Mouse (Mus musculus) 3134 (cell line): ENCODE measurements around the gene Stx3.
A peak's percentile ranks its signal among the peaks of the same experiment; 100 is the strongest.

Source experiments
- DNase-seq: peaks from one replicate; pipeline ENCODE4 v3.0.0-alpha.2; 2011; ENCODE audit warnings: low spot score; ENCODE audit not compliant: insufficient read length; ENCODE audit errors: extremely low read depth

Stx3 gene

DNA sequence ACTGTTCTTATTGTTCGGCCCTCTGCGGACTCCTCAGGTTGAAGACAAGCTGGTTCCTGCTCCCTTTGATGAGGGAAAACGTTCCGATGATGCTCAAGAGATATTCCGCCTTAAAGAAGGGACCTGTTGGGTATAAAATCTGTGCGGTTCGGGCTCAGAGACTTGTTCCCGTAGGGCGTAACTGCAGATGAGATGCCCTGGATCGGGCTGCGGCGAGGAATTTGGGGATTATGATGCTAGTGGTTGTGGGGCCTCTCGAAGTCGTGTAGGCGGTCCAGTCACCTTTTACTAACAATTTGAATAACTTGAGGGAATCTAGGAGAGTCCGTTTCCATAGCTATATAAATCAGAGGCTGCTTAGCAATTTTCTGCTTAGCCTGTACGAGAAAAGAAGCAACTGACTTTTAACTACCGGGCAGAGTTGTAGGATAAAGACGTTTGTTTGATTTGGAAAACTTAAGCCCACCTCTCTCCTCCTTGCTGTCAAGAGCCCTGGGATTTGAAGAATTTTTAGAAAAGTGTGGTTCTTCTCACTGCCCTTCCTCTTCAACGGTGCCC lies at the start of gene Stx3:
Gene Stx3 (minus strand): TSS at position 261 of the 558 bp plus-strand sequence.
- DNase-seq = no peak

DNA sequence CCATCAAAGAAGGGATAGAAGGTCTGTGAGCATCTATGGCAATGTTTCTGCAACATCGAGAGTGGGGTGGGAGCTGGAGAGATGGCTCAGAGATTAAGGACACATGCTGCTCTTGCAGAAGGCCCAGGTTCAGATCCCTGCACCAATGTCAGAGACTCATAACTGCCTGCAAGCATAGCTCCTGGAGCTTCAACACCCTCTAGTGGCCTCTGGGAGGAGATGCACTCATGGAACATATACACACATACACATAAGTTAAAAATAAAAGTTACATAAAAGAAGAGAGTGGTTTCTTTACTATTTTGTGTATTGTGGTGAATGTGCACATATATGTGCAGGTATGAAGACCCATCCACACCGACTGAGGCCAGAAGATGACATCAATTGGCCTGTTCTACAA lies 48.6 kb upstream of the Stx3 start:
- DNase-seq = no peak

DNA sequence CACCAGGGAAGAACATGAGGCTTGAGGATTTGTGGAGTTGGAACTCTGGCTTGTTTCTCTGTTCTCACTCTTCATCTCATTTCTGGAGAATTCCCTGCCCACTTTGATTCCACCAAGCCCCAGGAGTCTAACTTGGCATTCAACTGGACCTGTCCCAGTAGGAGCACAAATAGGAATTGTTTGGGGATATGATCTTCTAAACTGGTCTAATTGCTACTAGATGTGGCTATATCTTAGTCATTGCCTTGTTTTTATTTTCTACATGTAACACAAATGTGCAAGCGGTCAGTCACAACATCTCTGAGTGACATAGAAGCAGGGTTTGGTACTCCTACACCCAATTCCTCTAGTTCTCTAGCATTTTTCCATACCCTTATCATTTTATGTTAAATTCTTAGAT lies 41.8 kb upstream of the Stx3 start, which contains the start of gene Olfr1418:
Gene Olfr1418 (minus strand): TSS at position 101 of the 400 bp plus-strand sequence.
- DNase-seq = no peak

DNA sequence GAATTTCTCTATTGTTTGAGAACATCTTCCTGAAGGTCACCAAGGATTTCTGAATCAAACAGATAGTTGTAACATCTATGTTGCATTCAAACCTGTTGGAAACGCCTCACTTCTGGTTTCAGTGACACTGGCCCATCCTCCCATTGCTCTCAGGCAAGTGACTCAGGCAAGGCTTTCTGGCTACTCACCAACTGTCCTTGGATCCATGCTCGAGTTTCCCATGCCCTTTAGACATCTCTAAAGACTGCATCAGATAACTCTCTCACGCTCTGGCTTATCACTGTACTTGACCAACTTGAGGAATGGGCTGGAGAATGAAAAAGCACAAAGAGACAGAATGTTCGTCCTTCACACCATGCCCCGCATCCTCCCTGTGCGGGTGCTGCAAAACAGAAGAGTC lies 37.3 kb upstream of the Stx3 start:
- no peak for DNase-seq

DNA sequence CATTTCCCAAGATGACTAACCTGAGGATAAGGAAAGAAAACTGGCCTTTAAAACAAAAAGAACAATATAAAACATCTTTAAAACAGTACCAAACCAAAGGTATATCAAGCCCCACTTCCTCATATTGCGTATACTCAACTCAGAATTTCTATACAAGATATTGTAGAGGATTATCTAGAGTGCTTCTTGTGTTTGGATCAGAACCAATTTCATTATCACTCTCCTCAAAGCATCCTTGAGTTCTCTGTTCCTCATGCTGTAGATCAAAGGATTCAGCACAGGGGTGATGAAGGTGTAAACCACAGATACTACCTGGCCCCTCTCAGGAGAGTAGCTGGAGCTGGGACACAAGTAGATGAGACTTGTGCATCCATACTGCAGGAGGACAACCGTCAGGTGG lies 35.6 kb upstream of the Stx3 start:
- no peak for DNase-seq

DNA sequence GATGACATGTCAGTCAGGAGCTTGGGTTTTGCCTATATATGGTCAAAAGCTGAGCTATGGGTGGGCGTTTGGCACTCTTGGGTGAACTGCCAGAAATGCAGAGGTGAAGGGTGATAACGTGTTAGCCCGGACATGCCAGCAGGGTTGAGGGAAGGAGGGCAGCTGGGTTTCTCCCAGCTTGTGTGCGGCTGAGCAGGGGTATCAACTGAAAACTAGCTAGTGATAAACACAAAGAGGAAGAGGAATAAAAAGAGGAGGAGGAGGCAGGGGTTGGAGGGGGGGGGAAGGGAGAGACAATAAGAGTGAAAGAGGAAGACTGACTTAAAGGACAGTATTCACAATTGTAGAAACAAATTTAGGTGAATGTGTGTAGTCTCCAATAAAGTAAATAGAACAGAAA lies 33.4 kb upstream of the Stx3 start:
- DNase-seq = no peak

DNA sequence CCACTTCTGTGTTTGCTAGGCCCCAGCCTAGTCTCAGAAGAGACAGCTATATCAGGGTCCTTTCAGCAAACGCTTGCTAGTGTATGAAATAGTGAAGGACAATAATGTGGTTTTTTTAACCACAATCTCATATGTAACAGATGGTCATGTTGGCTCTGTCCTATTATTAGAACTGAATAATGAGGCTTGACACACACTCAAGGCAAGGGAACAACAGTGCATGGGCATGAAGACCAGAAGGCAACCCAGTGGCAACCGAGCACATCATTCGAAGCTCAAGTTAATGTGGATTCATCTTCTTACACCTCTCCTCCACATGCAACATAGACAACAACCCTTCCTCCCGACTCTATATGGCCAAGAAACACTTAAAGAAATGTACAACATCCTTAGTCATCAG lies 27.1 kb upstream of the Stx3 start:
- no peak for DNase-seq

DNA sequence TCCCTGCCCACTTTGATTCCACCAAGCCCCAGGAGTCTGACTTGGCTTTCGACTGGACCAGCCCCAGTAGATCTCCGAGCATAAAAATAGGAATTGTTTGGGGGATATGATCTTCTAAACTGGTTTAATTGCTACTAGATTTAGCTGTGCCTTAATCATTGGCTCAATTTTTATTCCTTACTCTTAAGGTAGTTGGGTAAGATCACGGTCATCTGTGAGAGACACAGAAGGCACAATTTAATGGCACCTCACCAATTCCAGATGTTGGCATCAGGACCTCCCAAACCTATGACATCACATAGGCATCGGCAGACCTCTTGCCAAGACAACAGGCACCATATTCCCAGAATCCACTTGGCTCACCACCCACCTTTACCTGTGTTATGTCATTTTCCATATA lies 19.9 kb upstream of the Stx3 start, which contains the start of gene Olfr1417:
Gene Olfr1417 (minus strand): TSS at position 101 of the 400 bp plus-strand sequence.
- no peak for DNase-seq

DNA sequence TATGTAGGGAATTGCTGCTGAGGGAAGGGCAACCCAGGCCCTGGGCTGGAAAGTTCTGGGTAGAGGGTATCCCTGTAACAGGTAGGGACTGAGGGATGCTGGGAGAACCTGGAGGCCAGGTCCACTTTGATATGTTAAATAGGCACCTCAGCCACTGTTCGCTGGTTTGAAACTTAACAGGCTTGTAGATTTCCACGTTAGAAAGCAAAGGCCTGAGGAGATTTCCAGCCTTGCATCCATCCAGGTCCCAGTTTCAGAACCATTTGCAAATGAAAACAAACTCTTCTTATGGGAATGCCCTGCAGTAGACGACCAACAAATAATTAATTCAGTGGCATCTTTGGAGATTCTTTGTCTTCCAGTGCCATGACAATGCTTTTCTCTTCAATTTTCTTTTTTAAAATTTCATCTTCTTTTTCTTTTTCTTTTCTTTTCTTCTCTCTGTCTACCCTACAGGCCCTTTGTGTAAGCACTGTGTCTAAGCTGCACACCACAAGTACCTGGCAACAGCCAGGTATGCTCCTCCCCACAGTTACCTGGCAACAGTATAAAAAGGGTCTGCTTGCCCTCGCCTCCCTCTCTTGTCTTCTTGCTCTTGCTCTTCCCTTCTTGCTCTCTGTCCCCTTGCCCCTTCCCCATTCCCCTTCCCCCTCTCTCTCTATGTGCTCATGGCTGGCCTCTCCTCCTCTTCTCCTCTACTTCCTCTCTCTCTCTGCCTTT lies 4.3 kb upstream of the Stx3 start:
- no peak for DNase-seq

DNA sequence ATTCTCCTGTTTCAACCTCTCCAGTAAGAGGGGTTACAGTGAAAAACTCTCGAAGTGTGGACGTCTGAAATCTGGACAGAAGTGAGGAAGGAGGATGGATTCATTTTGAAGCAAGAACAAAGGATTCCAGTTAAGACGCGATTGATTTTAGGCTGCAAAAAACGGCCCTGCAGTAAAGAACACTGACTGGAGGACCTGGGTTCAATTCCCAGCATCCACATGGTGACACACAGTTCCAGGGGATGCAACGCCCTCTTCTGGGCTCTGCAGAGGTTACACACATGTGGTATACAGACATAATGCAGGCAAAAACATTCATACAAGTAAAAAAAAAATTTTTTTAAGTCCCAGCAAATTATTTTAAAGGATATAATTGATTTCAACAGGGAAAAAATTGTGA lies 1.0 kb upstream of the Stx3 start:
- no peak for DNase-seq

DNA sequence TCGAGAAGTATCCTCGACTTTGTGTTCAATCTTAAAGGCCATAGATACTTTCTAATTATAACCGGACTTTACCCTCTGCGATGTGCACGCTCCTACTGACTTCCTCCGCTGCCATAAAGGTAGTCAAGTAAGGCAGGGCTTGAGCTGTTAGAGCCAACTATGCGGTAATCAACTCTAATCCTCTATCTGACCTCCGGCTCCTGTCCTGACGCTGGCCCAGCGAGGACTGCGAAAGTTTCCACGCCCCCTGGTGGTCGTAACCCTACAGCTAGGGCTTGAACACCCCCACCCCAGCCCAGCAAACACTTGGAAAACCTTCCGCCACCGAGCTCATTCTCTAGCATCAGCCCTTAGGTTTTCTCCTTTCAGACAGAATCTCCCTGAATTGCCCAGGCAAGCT lies 597 bp upstream of the Stx3 start:
- peak; percentile 31 for DNase-seq

DNA sequence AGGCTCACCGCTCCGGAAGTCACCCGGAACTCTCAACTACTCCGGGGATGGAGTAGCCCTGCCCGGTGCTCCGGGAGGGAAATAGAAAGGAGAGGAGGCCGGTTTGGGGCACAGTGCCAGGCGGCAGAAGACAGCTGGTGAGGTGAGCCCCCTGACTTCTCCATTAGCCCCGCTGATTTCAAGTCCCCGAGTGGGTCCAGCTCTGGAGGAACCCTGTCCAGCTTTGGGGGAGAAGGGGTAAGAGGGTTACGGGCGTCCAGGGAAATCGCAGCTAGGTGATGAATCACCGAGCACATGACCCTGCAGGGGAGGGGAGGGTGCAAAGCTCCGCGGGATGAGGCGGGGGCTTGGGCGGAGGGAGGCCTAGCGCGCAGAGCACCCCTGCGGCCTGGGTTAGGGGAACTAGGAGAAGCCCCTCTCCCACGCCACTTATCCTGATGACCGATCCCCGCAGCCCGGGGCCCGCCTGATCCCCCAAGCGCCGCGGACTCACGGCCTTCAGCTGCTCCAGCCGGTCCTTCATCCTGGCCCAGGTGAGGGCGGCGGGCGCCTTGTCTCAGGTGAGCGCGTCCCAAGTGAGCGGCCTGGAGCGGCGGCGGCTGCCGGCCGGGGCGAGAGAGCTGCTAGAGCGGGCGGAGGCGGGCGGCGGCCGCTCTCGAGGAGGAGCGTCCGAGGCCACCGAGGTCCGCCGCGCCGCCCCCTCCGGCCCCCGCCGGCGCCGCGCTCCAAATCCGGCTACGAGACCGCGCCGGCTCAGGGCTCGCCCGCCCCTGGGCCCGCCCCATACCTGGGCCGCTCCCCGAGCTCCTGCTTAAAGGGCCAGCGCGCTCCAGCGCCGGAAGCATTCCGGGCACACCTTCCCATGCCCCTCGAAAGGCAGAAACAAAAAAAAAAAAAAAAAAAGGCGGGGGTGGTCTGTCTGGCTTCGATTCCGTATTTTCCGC lies 732 bp downstream of the Stx3 start:
- peak; percentile 78 for DNase-seq

DNA sequence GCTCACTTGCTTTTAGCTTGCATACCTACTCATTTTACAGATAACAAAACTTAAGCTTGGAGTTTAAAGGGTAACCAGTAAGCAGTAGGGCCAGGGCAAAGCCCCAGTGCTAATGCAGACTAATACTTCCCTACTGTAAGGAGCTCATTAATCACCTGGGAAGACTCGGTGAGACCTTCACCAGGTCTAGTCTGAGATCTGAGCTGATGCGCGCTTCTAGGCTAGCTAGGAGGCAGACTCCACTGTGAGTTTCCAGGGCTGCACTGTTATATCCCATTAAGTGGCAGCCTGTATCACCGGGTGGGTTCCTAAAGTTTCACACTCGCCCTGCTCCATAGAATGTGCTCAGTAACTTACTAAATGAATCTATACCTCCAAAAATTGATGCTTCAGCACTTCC lies 1.6 kb downstream of the Stx3 start:
- DNase-seq = no peak

DNA sequence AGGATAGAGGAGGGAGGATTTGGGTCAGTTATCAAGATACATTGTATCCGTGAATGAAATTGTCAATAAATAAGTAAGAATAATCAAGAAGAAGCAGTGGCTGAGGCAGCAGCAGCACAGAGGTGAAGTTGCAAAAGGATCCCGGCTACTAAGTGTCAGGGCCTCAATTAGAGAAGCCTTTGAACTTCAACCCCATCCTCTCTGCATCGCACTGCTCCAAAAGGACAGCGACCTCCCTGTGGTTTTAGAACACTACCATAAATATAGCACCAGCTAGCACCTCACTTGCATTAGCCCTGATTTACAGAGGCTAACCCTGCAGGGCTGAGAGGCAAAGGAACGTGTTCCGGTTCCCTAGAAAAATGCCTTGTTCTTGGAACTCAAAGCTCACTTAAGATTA lies 2.5 kb downstream of the Stx3 start:
- no peak for DNase-seq

DNA sequence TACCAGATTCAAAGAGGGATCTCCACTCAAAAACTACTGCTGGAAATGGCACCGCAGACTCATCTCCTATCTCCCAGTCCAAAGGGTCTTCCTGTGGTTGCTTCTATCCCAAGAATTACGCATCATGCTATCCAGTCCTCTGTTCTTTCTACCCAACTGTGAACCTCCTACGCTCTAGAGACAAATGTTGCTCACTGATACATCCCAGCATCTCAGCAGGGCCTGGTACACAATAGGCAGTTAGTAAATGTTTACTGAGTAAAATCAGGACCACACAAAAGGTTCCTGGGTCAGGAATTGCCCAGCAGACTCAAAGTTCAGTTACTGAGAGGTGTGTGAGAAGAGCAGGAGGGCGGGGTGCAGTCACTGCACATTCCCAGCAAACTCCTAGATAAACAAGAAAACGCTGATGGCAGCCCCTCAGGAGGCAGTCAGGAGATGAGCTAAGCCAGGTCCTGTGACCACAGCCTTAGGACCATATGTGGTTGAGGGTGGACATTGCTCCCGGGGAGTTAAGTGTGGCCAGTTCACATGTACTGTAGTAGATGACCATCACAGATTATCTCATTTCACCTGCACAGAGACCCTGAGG lies 4.4 kb downstream of the Stx3 start:
- DNase-seq = no peak

DNA sequence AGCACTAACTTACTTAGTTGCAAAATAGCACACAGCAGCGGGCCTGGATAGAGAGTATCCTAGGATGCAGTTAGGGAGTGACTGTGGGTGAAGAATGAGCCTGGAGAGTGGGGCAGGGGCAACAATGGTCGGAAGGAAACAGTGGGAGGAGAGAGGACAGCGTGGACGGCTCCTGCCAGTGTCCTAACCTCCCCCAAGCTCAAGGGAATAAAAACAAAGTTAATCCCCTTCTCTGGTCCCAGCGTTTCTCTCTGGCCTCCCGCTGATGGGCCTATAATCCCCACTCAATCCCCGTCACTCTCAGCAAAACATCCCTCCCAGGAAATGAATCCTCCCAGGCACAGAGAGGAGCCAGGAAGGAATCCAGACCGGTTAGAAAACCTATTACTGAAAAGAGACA lies 5.6 kb downstream of the Stx3 start:
- no peak for DNase-seq

DNA sequence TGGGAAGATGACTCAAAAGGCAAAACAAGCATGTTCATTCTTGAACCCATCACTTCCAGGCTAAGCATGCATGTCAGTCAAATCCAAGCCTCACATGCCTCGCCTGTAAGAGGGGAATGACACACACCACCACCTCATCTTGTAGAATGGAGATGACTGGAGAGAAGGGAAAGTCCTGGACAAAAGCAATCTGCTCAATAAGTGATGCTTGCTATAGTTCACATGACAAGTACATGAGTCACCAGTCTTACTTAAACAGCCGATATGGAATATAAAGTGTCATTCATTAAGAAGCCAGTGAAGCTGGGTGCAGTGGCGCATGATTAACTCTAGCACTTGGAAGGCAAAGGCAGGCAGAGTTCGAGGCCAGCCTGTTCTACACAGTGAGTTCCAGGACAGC lies 6.1 kb downstream of the Stx3 start:
- DNase-seq = peak; percentile 21

DNA sequence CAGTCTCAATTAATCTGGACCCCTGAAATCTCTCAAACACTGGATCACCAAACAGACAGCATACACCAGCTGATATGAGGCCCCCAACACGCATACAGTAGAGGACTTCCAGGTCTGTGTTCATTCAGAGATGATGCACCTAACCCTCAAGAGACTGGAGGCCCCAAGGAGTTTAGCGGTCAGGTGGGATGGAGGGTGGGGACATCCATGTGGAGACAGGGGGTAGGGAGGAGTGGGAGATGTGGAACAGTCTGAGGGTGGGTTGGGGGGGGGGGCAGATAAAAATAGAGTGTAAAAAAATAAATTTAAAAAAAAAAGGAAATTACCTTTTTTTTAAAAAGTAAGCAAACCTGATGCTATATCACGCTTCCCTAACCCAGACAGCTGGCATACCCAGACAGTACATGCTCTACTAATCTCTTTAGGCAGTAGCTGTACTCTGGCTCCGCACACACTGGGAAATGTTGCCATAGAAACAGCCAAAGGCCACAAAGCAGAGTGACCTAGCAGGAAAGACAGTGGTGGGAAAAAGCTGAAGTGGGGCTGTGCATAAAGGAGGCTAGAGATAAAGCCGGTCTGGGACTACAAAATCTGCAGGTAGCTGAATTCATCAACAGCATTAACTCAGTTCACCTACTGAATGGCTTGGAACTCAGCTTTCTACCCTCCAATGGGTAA lies 7.4 kb downstream of the Stx3 start:
- DNase-seq = no peak

DNA sequence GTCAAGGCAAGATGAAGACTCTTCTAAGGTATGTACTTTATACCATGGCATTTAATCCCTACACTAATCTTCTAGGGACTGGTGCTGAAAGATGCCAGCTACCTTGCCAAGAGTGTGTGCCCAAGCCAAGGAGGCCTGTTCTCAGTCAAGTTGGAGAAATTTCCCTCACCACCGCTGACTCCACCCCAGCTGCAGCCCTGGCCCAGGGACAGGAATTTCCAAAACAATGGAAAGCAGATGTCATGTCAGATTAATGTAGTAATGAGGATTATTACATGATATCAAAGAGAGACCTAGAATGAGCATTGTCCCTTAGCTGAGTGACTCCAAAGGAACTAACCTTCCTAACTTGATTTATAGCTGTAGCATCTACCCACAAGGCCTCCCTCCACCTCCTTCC lies 8.3 kb downstream of the Stx3 start:
- no peak for DNase-seq

DNA sequence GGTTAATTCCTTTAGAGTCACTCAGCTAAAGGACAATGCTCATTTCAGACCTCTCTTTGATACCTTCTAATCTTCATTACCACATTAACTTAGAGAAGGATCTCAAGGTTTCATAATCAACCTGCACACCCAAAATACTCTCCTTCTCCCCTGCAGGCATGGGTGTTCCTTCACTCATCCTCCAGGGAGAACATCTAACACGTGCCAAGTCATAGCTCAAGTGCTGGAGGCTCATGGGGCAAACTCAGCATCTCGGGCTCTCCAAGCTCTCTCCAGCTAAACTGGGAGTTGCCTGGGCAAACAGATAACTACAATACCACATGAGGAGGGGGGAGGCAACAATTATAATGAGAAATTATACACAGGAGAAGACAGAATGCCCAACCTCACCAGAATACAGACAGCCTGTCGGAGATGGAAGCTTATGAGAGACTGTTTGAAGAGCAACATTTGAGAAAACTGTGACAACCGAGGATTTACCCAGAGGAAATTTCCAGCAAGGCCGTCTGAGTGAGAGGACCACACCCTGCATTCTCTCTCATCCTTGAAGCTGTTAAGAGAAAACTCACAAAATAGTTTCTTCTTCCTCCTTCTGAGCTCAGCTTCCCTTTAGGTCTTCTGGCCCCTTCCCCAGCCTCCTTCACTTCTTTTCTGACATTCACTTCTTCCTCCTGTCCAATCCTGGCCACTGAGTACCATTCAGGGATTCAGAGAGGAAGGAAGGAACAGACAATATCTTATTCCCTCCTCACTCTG lies 9.0 kb downstream of the Stx3 start:
- DNase-seq = no peak
